Mouse (Mus musculus) forebrain, postnatal 0 days (tissue): ENCODE data around the gene Epm2a. TPM values are rescaled to one million over a fixed set of nuclear protein-coding genes. Genes with fewer than 3 reads are reported as not detected.
A peak's percentile ranks its signal among the peaks of the same experiment; 100 is the strongest.

ENCODE experiments used
- ATAC-seq: fragments of 200-750 bp; cut with Nextera tagmentation; 2 replicates; pipeline ENCODE4 v1.8.0; 2017; ENCODE audit warnings: mild to moderate bottlenecking, moderate library complexity
- DNase-seq: peaks from one replicate; pipeline ENCODE4 v3.0.0-alpha.2; 2015
- H3K27ac ChIP-seq: fragments of 300-500 bp; sonication (generic); 2 replicates; pipeline ENCODE4 v1.5.1; 2014; ENCODE audit warnings: low read depth, mild to moderate bottlenecking, antibody characterized with exemption, low read length, moderate library complexity, mixed read lengths
- H3K27me3 ChIP-seq: fragments of 300-500 bp; sonication (generic); 2 replicates; pipeline ENCODE4 v1.6.1; 2014; ENCODE audit warnings: mild to moderate bottlenecking, low read length, mixed read lengths; ENCODE audit not compliant: insufficient read depth
- H3K36me3 ChIP-seq: fragments of 300-500 bp; sonication (generic); 2 replicates; pipeline ENCODE4 v1.6.1; 2014; ENCODE audit warnings: mild to moderate bottlenecking, moderate library complexity; ENCODE audit not compliant: insufficient read depth
- H3K4me1 ChIP-seq: fragments of 300-500 bp; sonication (generic); 2 replicates; pipeline ENCODE4 v1.6.1; 2014; ENCODE audit warnings: antibody characterized with exemption; ENCODE audit not compliant: insufficient read depth
- H3K4me2 ChIP-seq: fragments of 300-500 bp; sonication (generic); 2 replicates; pipeline ENCODE4 v1.6.1; 2014; ENCODE audit warnings: low read depth, mild to moderate bottlenecking, moderate library complexity
- H3K4me3 ChIP-seq: fragments of 300-500 bp; sonication (generic); 2 replicates; pipeline ENCODE4 v1.5.1; 2014; ENCODE audit warnings: low read depth, low read length, mixed read lengths
- H3K9ac ChIP-seq: fragments of 300-500 bp; sonication (generic); 2 replicates; pipeline ENCODE4 v1.6.1; 2014; ENCODE audit warnings: mild to moderate bottlenecking
- H3K9me3 ChIP-seq: fragments of 300-500 bp; sonication (generic); 2 replicates; pipeline ENCODE4 v1.6.1; 2016; ENCODE audit warnings: low read length
- CTCF ChIP-seq: sonication (generic); IDR thresholded peaks from 2 replicates; pipeline ENCODE4 v1.5.1; 2016; ENCODE audit warnings: antibody characterized with exemption, control low read depth, low read depth
- WGBS: fragments of 180-500 bp; shearing (Covaris S2); extraction: QIAGEN DNeasy Blood & Tissue Kit; methylation state at CpG from one replicate; pipeline ENCODE4 v1.1.7; 2014; 5-methylcytosine and 5-hydroxymethylcytosine counted together
- polyA plus RNA-seq: library from polyadenylated mRNA; unstranded; fragments of >200 nt; fragmentation: Nextera tagmentation; extraction: Ambion mirVana; gene quantifications from 2 replicates; pipeline ENCODE4 v1.2.1, GENCODE M21; 2015
- total RNA-seq: library from RNA; depleted of rRNA; stranded (reverse); fragments of >200 nt; gene quantifications from 2 replicates; pipeline ENCODE4 v1.2.3, GENCODE M21; 2014; rRNA removed

Gene Epm2a
- total and polyA plus RNA-seq, 2 experiments from 2014 or later: 2.8 to 35.7 TPM

DNA sequence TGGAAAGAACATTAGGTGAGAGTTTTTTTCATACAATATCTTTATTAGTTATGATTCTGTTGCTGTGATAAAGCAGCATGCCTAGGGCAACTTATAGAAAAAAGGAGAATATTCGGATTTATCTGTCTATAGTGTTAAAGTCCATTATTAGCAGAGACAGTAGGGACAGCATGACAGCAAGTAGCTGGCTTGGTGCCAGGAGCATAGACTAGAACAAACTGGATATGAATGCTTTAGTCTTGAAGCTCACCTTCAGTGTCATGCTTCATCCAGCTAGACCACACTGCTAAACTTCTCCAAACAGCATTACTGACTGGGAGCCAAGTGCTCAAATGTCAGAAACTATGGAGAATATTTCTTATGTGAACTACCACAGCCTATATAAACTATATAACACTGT, 93.8 kb downstream of the Epm2a start:
- no peaks in the 10 kb centered on the region for H3K36me3 ChIP-seq
- no peak for TF ChIP-seq CTCF
- H3K4me3 ChIP-seq: no peak overlapping the region
- no peaks in the 10 kb centered on the region for H3K27me3 ChIP-seq
- ATAC-seq (no peak), DNase-seq (no peak)
- no peak overlapping the region for H3K4me2 ChIP-seq
- no peaks in the 10 kb centered on the region for H3K4me1 ChIP-seq
- no peaks in the 10 kb centered on the region for H3K9me3 ChIP-seq
- WGBS: 70% methylated on average over 1 of the region's 1 CpGs
- no peak overlapping the region for H3K9ac ChIP-seq
- H3K27ac ChIP-seq: no peak overlapping the region

DNA sequence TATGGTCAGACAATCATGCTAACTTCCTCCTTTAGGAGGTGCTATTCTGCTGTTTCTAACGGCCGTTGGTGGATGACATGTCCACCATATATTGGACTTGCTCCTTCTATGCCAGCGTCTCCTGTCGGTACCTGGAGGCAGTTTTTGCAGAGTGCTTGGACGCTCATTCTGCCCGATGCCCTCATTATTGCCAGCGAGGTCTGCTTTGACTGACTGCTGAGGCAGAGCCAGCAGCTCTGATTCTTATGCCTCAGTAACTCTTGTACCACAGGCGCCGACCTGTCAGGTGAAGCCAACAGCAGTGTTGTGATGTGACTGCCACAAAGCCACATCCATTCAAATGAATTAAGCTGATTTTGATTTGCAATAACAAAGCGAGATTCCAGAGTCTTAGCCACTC, 95.3 kb downstream of the Epm2a start:
- H3K4me2 ChIP-seq: no peak overlapping the region
- 74% methylated on average over 10 of the region's 10 CpGs for WGBS
- no peak for ATAC-seq

DNA sequence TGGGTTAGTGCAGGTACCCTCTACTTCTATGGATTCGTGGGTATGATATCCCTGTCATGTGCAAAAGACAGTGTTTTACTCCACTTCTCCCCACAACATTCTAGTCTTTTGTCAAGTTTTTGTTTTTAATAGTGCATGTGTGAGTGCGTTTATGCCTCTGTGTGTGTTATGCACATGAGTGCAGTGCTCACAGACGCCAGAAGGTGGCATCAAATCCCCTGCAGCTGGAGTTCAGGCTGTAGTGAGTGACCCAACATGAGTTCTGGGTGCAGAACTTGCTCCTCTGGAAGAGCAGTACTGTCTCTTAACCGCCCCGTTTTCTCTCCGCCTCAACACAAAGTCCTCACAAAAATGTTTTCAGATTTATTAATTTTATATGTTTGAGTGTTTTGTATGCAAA, 96.1 kb downstream of the Epm2a start:
- Histone ChIP-seq H3K9ac (no peak overlapping the region), H3K27ac (no peak overlapping the region), H3K4me1 (no peaks in the 10 kb centered on the region), H3K36me3 (no peaks in the 10 kb centered on the region), H3K4me3 (no peak overlapping the region), H3K4me2 (no peak overlapping the region), H3K9me3 (no peaks in the 10 kb centered on the region), H3K27me3 (no peaks in the 10 kb centered on the region)
- ATAC-seq (no peak), DNase-seq (no peak)
- no peak for TF ChIP-seq CTCF
- WGBS: 93% methylated on average over 6 of the region's 6 CpGs

More for the DNA sequence above, 95.3 kb downstream of the Epm2a start:
- Histone ChIP-seq H3K4me1 (no peaks in the 10 kb centered on the region), H3K9ac (no peak overlapping the region), H3K4me3 (no peak overlapping the region), H3K9me3 (no peaks in the 10 kb centered on the region), H3K27ac (no peak overlapping the region), H3K36me3 (no peaks in the 10 kb centered on the region), H3K27me3 (no peaks in the 10 kb centered on the region)
- no peak for TF ChIP-seq CTCF
- no peak for DNase-seq

DNA sequence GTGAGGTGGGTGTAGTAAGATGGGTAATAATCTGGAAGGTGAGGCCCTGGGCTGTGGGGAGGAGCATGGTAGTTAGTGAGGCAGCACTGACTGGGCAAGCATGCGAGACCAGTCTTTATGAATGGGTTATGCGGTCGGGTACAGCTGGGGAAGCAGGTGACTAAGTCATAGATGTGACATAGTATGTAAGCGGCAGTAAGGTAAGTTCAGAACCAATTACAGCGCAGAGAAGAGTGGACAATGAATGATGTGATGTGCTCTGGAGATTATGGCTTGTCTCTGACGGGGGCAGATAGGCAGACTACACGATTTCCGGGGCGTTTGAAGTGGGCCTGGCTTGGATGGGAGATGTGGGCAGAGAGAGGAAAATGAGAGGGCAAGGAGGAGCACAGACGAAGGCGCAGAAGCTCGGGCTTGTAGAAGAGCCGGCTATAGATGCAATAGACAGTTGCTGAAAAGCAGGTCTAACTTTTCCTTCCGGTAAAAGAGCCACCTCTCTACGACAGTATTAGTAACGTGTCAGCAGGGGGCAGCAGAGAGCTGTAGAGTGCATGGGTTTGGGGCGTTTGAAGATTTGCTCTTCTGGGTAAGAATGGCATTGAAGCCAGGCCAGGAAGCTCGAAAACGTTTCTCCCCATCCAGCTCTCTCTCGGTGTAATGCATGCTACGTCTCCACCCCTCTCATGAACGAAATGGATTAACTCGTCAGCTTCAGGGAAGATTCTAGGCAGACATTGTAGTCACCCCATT, 106.5 kb downstream of the Epm2a start:
- Histone ChIP-seq H3K9ac (0 out of 2 replicates have a peak overlapping the region, but pooled peaks have one; percentile 7), H3K4me2 (peak overlapping the region; percentile 39), H3K27ac (peak overlapping the region; percentile 62; the same call in 1 of the 2 replicates), H3K27me3 (no peaks in the 10 kb centered on the region), H3K36me3 (no peaks in the 10 kb centered on the region), H3K9me3 (no peaks in the 10 kb centered on the region), H3K4me3 (peak overlapping the region; percentile 2; the same call in 1 of the 2 replicates), H3K4me1 (no peaks in the 10 kb centered on the region; the same call in 1 of the 2 replicates)
- ATAC-seq: peak; percentile 95
- 32% methylated on average over 23 of the region's 23 CpGs for WGBS
- peak; percentile 97 for TF ChIP-seq CTCF
- peak; percentile 96 for DNase-seq

DNA sequence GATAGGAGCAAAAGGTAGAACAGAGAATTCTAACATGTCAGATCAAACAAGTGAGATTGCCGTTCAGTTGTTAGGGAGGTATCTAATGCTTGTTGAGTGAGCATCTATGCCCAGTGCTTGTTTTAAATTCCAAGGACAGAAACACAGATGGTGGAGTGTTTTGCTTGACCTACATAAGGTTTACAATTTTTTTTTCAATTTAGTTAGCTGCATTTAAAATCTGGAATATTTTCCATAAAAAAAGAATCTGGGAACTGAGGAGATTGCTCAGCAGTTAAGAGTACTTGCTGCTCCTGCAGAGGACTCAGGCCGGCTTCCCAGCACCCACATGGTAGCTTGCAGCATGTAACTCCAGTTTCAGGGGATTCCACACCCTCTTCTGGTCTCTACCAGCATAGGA, 109.3 kb downstream of the Epm2a start:
- Histone ChIP-seq H3K4me1 (no peaks in the 10 kb centered on the region; the same call in 1 of the 2 replicates), H3K9ac (no peak overlapping the region), H3K36me3 (no peaks in the 10 kb centered on the region), H3K4me2 (no peak overlapping the region), H3K27me3 (no peaks in the 10 kb centered on the region), H3K4me3 (no peak overlapping the region), H3K27ac (no peak overlapping the region), H3K9me3 (no peaks in the 10 kb centered on the region)
- no peak for DNase-seq
- 79% methylated on average over 2 of the region's 2 CpGs for WGBS
- no peak for ATAC-seq
- no peak for TF ChIP-seq CTCF

DNA sequence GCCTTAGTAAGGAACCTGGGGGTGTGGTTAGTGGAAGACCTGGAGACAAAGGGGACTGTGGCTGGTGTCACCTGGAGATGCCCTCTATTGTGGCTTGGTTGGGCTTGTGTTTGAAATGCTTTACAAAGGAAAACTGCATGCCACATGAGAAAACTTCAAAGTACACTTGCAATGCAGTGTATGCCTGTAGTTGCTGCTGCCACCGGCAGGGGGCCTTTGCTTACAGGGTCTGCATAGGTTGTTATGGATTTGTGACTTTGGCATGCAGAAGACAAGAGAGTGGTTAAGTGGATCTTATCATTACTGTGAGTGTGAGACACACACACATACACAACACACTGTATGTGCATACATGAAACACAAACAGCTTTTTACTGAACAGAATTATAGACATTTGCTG, 114.2 kb downstream of the Epm2a start:
- peak; percentile 45 for TF ChIP-seq CTCF
- DNase-seq: no peak
- Histone ChIP-seq H3K36me3 (no peaks in the 10 kb centered on the region), H3K27ac (no peak overlapping the region), H3K9me3 (no peaks in the 10 kb centered on the region), H3K4me2 (no peak overlapping the region), H3K4me3 (no peak overlapping the region), H3K27me3 (no peaks in the 10 kb centered on the region), H3K9ac (no peak overlapping the region), H3K4me1 (no peaks in the 10 kb centered on the region)
- WGBS: 32% methylated on average over 1 of the region's 1 CpGs
- no peak for ATAC-seq

DNA sequence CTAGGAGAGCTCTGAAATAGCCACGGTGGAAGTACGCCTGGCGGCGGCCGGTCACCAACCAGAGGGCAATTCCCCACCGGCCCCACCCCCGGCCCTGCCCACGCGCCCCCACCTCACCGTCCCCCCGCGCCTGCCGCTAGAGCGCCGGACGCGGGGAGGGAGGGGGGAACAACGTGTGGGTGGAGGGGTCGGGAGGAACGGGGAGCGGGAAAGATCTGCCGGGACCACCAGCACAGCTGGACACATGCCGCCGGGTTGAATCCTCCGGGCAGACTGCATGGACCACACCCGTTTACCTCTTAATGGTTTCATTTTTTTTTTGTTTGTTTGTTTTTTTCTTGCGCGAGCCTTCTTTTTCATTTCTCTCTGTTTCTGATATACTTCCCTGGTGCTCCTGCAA, 148.8 kb downstream of the Epm2a start:
- no peak overlapping the region for H3K27ac ChIP-seq
- H3K4me3 ChIP-seq: no peak overlapping the region
- H3K27me3 ChIP-seq: no peaks in the 10 kb centered on the region
- peaks cover 4% of the 10 kb centered on the region; the same call in 1 of the 2 replicates for H3K9me3 ChIP-seq
- no peaks in the 10 kb centered on the region for H3K36me3 ChIP-seq
- peak; percentile 82 for ATAC-seq
- DNase-seq: peak; percentile 48
- no peak overlapping the region for H3K9ac ChIP-seq
- 56% methylated on average over 28 of the region's 28 CpGs for WGBS
- H3K4me1 ChIP-seq: no peaks in the 10 kb centered on the region
- H3K4me2 ChIP-seq: no peak overlapping the region
- no peak for TF ChIP-seq CTCF

Other genes starting within 250 kb of the Epm2a start
- gene Shprh, start 194.0 kb upstream of the Epm2a start, total RNA-seq: 29.7 and 31.8 TPM in 2 replicates
- 7.3 and 12.7 TPM in 2 replicates for gene Shprh, start 194.0 kb upstream of the Epm2a start, polyA plus RNA-seq
- gene Fbxo30, start 62.1 kb upstream of the Epm2a start, total RNA-seq: 9.3 and 12.8 TPM in 2 replicates
- gene Fbxo30, start 62.1 kb upstream of the Epm2a start, polyA plus RNA-seq: 4.1 and 7.9 TPM in 2 replicates